Mouse (Mus musculus) heart, embryonic 15.5 days (tissue): ENCODE results near the gene Urod. TPM values are rescaled to one million over a fixed set of nuclear protein-coding genes. Genes with fewer than 3 reads are reported as not detected.

Experiments used
- polyA plus RNA-seq: library from polyadenylated mRNA; unstranded; fragments of >200 nt; fragmentation: Nextera tagmentation; extraction: Ambion mirVana; gene quantifications from 2 replicates; pipeline ENCODE4 v1.2.1, GENCODE M21; 2015

Urod gene
- polyA plus RNA-seq, 1 experiment from 2014 or later, result 82.5 TPM

Other genes with a start within 250 kb of the Urod start
- gene Toe1, start 186.8 kb downstream of the Urod start, polyA plus RNA-seq, result 17.9 and 21.9 TPM in 2 replicates
- 6.6 and 9.2 TPM in 2 replicates for gene Mutyh, start 186.7 kb downstream of the Urod start, polyA plus RNA-seq
- gene Hpdl, start 172.7 kb downstream of the Urod start, polyA plus RNA-seq, result 0.89 and 1.0 TPM in 2 replicates
- gene Zswim5, start 117.0 kb downstream of the Urod start, polyA plus RNA-seq, result 0.42 and 0.60 TPM in 2 replicates
- 5.5 and 8.3 TPM in 2 replicates for gene Hectd3, start 904 bp upstream of the Urod start, polyA plus RNA-seq
- gene Eif2b3, start 25.0 kb upstream of the Urod start, polyA plus RNA-seq, result 19.8 and 24.6 TPM in 2 replicates
- gene Ptch2, start 101.7 kb upstream of the Urod start, polyA plus RNA-seq, result 1.6 and 3.1 TPM in 2 replicates
- 2.3 and 4.5 TPM in 2 replicates for gene Btbd19, start 131.3 kb upstream of the Urod start, polyA plus RNA-seq
- gene Tctex1d4, start 132.4 kb upstream of the Urod start, polyA plus RNA-seq, result 0.24 TPM in 1 of 2 replicates, not detected in the other
- 1.8 and 2.5 TPM in 2 replicates for gene Plk3, start 139.6 kb upstream of the Urod start, polyA plus RNA-seq
- gene Rps8, start 161.8 kb upstream of the Urod start, polyA plus RNA-seq, result 538 and 545 TPM in 2 replicates
- gene Kif2c, start 188.2 kb upstream of the Urod start, polyA plus RNA-seq, result 36.4 and 39.7 TPM in 2 replicates